Mouse (Mus musculus) liver, embryonic 14.5 days (tissue): ENCODE measurements around the gene Rxfp4. TPM values are rescaled to one million over a fixed set of nuclear protein-coding genes. Genes with fewer than 3 reads are reported as not detected.

Experiments used
- ATAC-seq: fragments of 200-750 bp; cut with Nextera tagmentation; 2 replicates; pipeline ENCODE4 v1.8.0; 2017; ENCODE audit warnings: moderate number of reproducible peaks, mild to moderate bottlenecking, moderate library complexity; ENCODE audit not compliant: insufficient read depth
- DNase-seq, 3 experiments: peaks; one replicate each; pipeline ENCODE4 v3.0.0-alpha.2; 2012 to 2013; ENCODE audit warnings: low read depth in 3 of 3, low spot score in 3 of 3
- H3K27ac ChIP-seq: fragments of 300-500 bp; sonication (generic); 2 replicates; pipeline ENCODE4 v1.5.1; 2014; ENCODE audit warnings: moderate library complexity, mild to moderate bottlenecking, control low read depth, inconsistent platforms
- H3K27me3 ChIP-seq: fragments of 300-500 bp; sonication (generic); 2 replicates; pipeline ENCODE4 v1.6.1; 2014; ENCODE audit warnings: mild to moderate bottlenecking, low read length, moderate library complexity; ENCODE audit not compliant: control insufficient read depth, insufficient read depth
- H3K36me3 ChIP-seq: fragments of 300-500 bp; sonication (generic); replicated peaks from 2 replicates; pipeline ENCODE4 v1.6.1; 2014; ENCODE audit warnings: low read depth; ENCODE audit not compliant: control insufficient read depth, insufficient read depth
- H3K4me1 ChIP-seq, 2 experiments: fragments of 200-500 bp in 1 of 2; fragments of 300-500 bp in 1 of 2; sonication (generic) in 1 of 2; replicated peaks; 2 replicates each; pipeline ENCODE4 v1.6.1; 2012 to 2014; ENCODE audit warnings: antibody characterized with exemption in 1 of 2, inconsistent platforms in 1 of 2, low read length in 1 of 2; ENCODE audit not compliant: control insufficient read depth in 2 of 2, insufficient read depth in 2 of 2
- H3K4me2 ChIP-seq: fragments of 300-500 bp; sonication (generic); 2 replicates; pipeline ENCODE4 v1.6.1; 2014; ENCODE audit warnings: low read depth, mild to moderate bottlenecking, control low read depth, moderate library complexity
- H3K4me3 ChIP-seq, 2 experiments: fragments of 200-500 bp in 1 of 2; fragments of 300-500 bp in 1 of 2; sonication (generic) in 1 of 2; 2 replicates each; pipeline ENCODE4 v1.5.1; 2012 to 2014; ENCODE audit warnings: low read depth in 2 of 2, low read length in 2 of 2, mild to moderate bottlenecking in 2 of 2, control low read depth in 1 of 2, inconsistent platforms in 1 of 2, moderate library complexity in 1 of 2; ENCODE audit not compliant: insufficient read depth in 1 of 2
- H3K9ac ChIP-seq: fragments of 300-500 bp; sonication (generic); replicated peaks from 2 replicates; pipeline ENCODE4 v1.6.1; 2014; ENCODE audit warnings: mild to moderate bottlenecking, control low read depth, moderate library complexity
- H3K9me3 ChIP-seq: fragments of 300-500 bp; sonication (generic); 2 replicates; pipeline ENCODE4 v1.6.1; 2016; ENCODE audit warnings: low read length, mixed read lengths; ENCODE audit not compliant: control insufficient read depth
- CTCF ChIP-seq: IDR thresholded peaks from 2 replicates; pipeline ENCODE4 v1.5.1; 2016; ENCODE audit warnings: antibody characterized with exemption, low read depth, control low read depth
- EP300 ChIP-seq: IDR thresholded peaks from 2 replicates; pipeline ENCODE4 v1.6.1; 2016; ENCODE audit warnings: antibody characterized with exemption, low read depth
- WGBS: fragments of 180-500 bp; shearing (Covaris S2); extraction: QIAGEN DNeasy Blood & Tissue Kit; methylation state at CpG from one replicate; pipeline ENCODE4 v1.1.7; 2014; ENCODE audit not compliant: insufficient replicate concordance; 5-methylcytosine and 5-hydroxymethylcytosine counted together
- polyA plus RNA-seq, 2 experiments: library from polyadenylated mRNA; depleted of rRNA in 1 of 2; stranded (reverse) in 1 of 2; unstranded in 1 of 2; fragments of >200 nt; fragmentation: Nextera tagmentation in 1 of 2; extraction: Ambion mirVana in 1 of 2; gene quantifications; 2 replicates each; pipeline versions ENCODE4 v1.2.1 to v1.2.3; 2012 to 2014

Rxfp4 gene
- polyA plus RNA-seq, 2 experiments = not detected

- 80% methylated on average over 19 of the region's 19 CpGs for WGBS
- Histone ChIP-seq H3K4me2 (no peak overlapping the region), H3K27me3 (no peaks in the 10 kb centered on the region), H3K27ac (no peak overlapping the region), H3K9ac (no peak overlapping the region), H3K9me3 (no peaks in the 10 kb centered on the region), H3K4me1 (no peaks in the 10 kb centered on the region), H3K36me3 (peaks cover 24% of the 10 kb centered on the region), H3K4me3 (no peak overlapping the region)
- DNase-seq (no peak), ATAC-seq (no peak)
- TF ChIP-seq CTCF (no peak), EP300 (no peak)
Measured at GRCm38 (mm10) chr3:88635506-88636275, 17.3 kb downstream of the Rxfp4 start.

- Histone ChIP-seq H3K9ac (no peak overlapping the region), H3K36me3 (peaks cover 20% of the 10 kb centered on the region)
- no peak for TF ChIP-seq CTCF
- TF ChIP-seq EP300 = no peak
Measured at GRCm38 (mm10) chr3:88633056-88633455, 19.9 kb downstream of the Rxfp4 start.

GRCm38 (mm10) chr3:88631921-88632587, 20.9 kb downstream of the Rxfp4 start:
- Histone ChIP-seq H3K27ac (no peak overlapping the region), H3K36me3 (peaks cover 20% of the 10 kb centered on the region), H3K4me1 (peaks cover 7 to 13% of the 10 kb centered on the region in 2 experiments), H3K4me2 (no peak overlapping the region), H3K9me3 (no peaks in the 10 kb centered on the region), H3K9ac (no peak overlapping the region), H3K4me3 (no peak overlapping the region), H3K27me3 (no peaks in the 10 kb centered on the region)
- DNase-seq = no peak
- no peak for ATAC-seq
- no peak for TF ChIP-seq EP300
- peak; percentile 83 for TF ChIP-seq CTCF
- WGBS = 66% methylated on average over 12 of the region's 12 CpGs

More at GRCm38 (mm10) chr3:88633056-88633455, 19.9 kb downstream of the Rxfp4 start:
- 74% methylated on average over 10 of the region's 10 CpGs for WGBS
- no peak for ATAC-seq
- H3K4me2 ChIP-seq = no peak overlapping the region
- H3K4me1 ChIP-seq = peaks cover 0 to 5% of the 10 kb centered on the region in 2 experiments; a peak in 2 of 4 replicates
- no peaks in the 10 kb centered on the region for H3K27me3 ChIP-seq
- no peak overlapping the region for H3K27ac ChIP-seq
- H3K4me3 ChIP-seq = no peak overlapping the region
- no peak for DNase-seq
- H3K9me3 ChIP-seq = no peaks in the 10 kb centered on the region

GRCm38 (mm10) chr3:88630849-88631341, 22.0 kb downstream of the Rxfp4 start:
- no peak overlapping the region for H3K27ac ChIP-seq
- TF ChIP-seq EP300 (no peak), CTCF (no peak)
- H3K36me3 ChIP-seq = peaks cover 17% of the 10 kb centered on the region
- no peaks in the 10 kb centered on the region for H3K9me3 ChIP-seq
- no peak overlapping the region for H3K4me3 ChIP-seq
- WGBS = 47% methylated on average over 6 of the region's 6 CpGs
- H3K27me3 ChIP-seq = no peaks in the 10 kb centered on the region
- H3K4me2 ChIP-seq = no peak overlapping the region
- peaks cover 10 to 24% of the 10 kb centered on the region in 2 experiments for H3K4me1 ChIP-seq
- DNase-seq (no peak), ATAC-seq (no peak)
- no peak overlapping the region for H3K9ac ChIP-seq

- peaks cover 10 to 26% of the 10 kb centered on the region in 2 experiments for H3K4me1 ChIP-seq
- WGBS = 78% methylated on average over 9 of the region's 9 CpGs
- H3K9me3 ChIP-seq = no peaks in the 10 kb centered on the region
- H3K27ac ChIP-seq = no peak overlapping the region
- ATAC-seq (no peak), DNase-seq (no peak)
- TF ChIP-seq CTCF (no peak), EP300 (no peak)
- no peak overlapping the region for H3K4me3 ChIP-seq
- no peak overlapping the region for H3K4me2 ChIP-seq
- peaks cover 11% of the 10 kb centered on the region for H3K36me3 ChIP-seq
- no peaks in the 10 kb centered on the region for H3K27me3 ChIP-seq
- H3K9ac ChIP-seq = no peak overlapping the region
Measured at GRCm38 (mm10) chr3:88630018-88630417, 22.9 kb downstream of the Rxfp4 start.
